In the genomic region with DNA sequence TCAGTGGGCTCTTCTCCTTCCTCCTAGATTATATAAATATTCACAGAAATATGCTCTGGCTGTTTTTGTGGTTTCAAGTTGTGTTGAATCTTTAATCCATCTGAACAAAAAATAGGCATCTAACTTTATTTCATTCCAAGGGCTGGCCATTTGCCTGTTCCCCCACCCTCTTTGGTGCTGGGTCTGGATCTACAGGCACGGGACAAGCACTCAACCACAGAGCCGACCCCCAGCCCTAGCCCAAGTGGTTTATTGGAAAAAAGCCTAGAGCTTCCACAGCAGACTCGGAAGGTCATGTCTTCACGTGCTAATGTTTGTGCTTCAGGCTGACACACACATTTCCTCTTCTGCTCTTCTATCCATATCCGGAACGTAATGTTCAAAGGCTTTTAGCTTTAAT, we compare ENCODE assay signal across 9 mouse cellular contexts. TPM values are rescaled to one million over a fixed set of nuclear protein-coding genes. Genes with fewer than 3 reads are reported as not detected.
DNase-seq lines count a peak whose midpoint lies in the region; ATAC-seq and TF ChIP-seq lines count a peak whose summit lies in the region.
"Had no signal": no experiment of that assay in that cellular context is flagged by ENCODE, and none has a peak within 500 bp of the region (broad histone marks: within the 10 kb centered on the region; RNA-seq: fewer than 3 reads in every experiment).

No protein-coding gene starts in this region.

- no peak for ATAC-seq in kidney, embryonic 16.5 days (ENCODE audit: low FRiP score, low TSS enrichment)
- ATAC-seq in heart, embryonic 13.5 days (ENCODE audit: extremely low read depth, insufficient number of reproducible peaks, low FRiP score, low TSS enrichment), result no peak
- ATAC-seq in limb, embryonic 15.5 days (ENCODE audit: insufficient number of reproducible peaks, low FRiP score, low TSS enrichment, low read depth), result no peak
- ATAC-seq in granulocyte monocyte progenitor cell, adult 5-6 weeks (replicated peaks; ENCODE audit: poor library complexity, severe bottlenecking), result no peak

- no peak overlapping the region for H3K27ac ChIP-seq in kidney, embryonic 16.5 days (ENCODE audit: low read length)
- peak overlapping the region; percentile 75; the same call in 1 of the 2 replicates for H3K27ac ChIP-seq in cortical plate, adult 2 months (ENCODE audit: insufficient read depth, low read length)
- peak overlapping the region; percentile 91 for H3K27ac ChIP-seq in heart, embryonic 13.5 days (replicated peaks)
- H3K27ac ChIP-seq in limb, embryonic 15.5 days, result peak overlapping the region; percentile 88

- H3K4me3 ChIP-seq in kidney, embryonic 16.5 days (ENCODE audit: low read length), result no peak overlapping the region
- H3K4me3 ChIP-seq in cortical plate, adult 2 months (ENCODE audit: insufficient read depth, low read length), result no peak overlapping the region
- H3K4me3 ChIP-seq in heart, embryonic 13.5 days, result no peak overlapping the region
- H3K4me3 ChIP-seq in limb, embryonic 15.5 days, result no peak overlapping the region

- H3K4me2 ChIP-seq in kidney, embryonic 16.5 days (replicated peaks; ENCODE audit: low read depth, low read length), result no peak overlapping the region
- no peak overlapping the region for H3K4me2 ChIP-seq in heart, embryonic 13.5 days
- H3K4me2 ChIP-seq in limb, embryonic 15.5 days, result no peak overlapping the region

- peaks cover 30% of the 10 kb centered on the region for H3K4me1 ChIP-seq in kidney, embryonic 16.5 days (ENCODE audit: insufficient read depth, low read length)
- peaks cover 7% of the 10 kb centered on the region for H3K4me1 ChIP-seq in cortical plate, adult 2 months (ENCODE audit: control insufficient read depth, insufficient read depth, low read length)
- peaks cover 57% of the 10 kb centered on the region for H3K4me1 ChIP-seq in heart, embryonic 13.5 days
- peaks cover 36% of the 10 kb centered on the region for H3K4me1 ChIP-seq in limb, embryonic 15.5 days

- TF ChIP-seq CTCF in cortical plate, adult 2 months (IDR thresholded peaks at IDR 0.05; ENCODE audit: extremely low read depth, insufficient read depth, low read length), result no peak

- TF ChIP-seq POLR2A in cortical plate, adult 2 months (IDR thresholded peaks at IDR 0.05; ENCODE audit: extremely low read depth, insufficient read depth, low read length), result no peak

- peak; percentile 68 for DNase-seq in kidney, adult 18-20 months
- no peak for DNase-seq in layer of hippocampus, postnatal 36 days
- DNase-seq in layer of hippocampus, adult 11-12 months (ENCODE audit: low spot score), result no peak

- H3K27me3 ChIP-seq in kidney, embryonic 16.5 days (ENCODE audit: insufficient read depth, low read length), result no peaks in the 10 kb centered on the region
- no peaks in the 10 kb centered on the region for H3K27me3 ChIP-seq in heart, embryonic 13.5 days (replicated peaks)
- 0 out of 2 replicates have a peak, but pooled peaks cover 2% of the 10 kb centered on the region for H3K27me3 ChIP-seq in limb, embryonic 15.5 days

- no peaks in the 10 kb centered on the region for H3K9me3 ChIP-seq in kidney, embryonic 16.5 days (ENCODE audit: low read length)
- no peaks in the 10 kb centered on the region for H3K9me3 ChIP-seq in heart, embryonic 13.5 days
- H3K9me3 ChIP-seq in limb, embryonic 15.5 days, result no peaks in the 10 kb centered on the region

- H3K36me3 ChIP-seq in kidney, embryonic 16.5 days (ENCODE audit: insufficient read depth, low read length), result no peaks in the 10 kb centered on the region
- no peaks in the 10 kb centered on the region for H3K36me3 ChIP-seq in heart, embryonic 13.5 days
- H3K36me3 ChIP-seq in limb, embryonic 15.5 days, result no peaks in the 10 kb centered on the region

- WGBS in kidney, embryonic 16.5 days, result 48% methylated on average over 6 of the region's 6 CpGs
- 30% methylated on average over 6 of the region's 6 CpGs for WGBS in heart, embryonic 13.5 days
- whole genome bisulfite sequencing in limb, embryonic 15.5 days, result 36% methylated on average over 6 of the region's 6 CpGs

- H3K9ac ChIP-seq in kidney, embryonic 16.5 days (replicated peaks; ENCODE audit: low read length), result no peak overlapping the region
- no peak overlapping the region for H3K9ac ChIP-seq in heart, embryonic 13.5 days
- H3K9ac ChIP-seq in limb, embryonic 15.5 days, result no peak overlapping the region

RNA-seq across cellular contexts. Expression of a gene that starts 19.7 kb away (rescaled TPM):
- polyA plus RNA-seq in kidney, embryonic 16.5 days (2015; fragmentation: Nextera tagmentation; extraction: Ambion mirVana), result 21.1 and 23.4 TPM in 2 replicates
- polyA plus RNA-seq in cortical plate, adult 2 months (2012; rRNA removed), result 77.0 and 83.1 TPM in 2 replicates
- 1.1 and 1.5 TPM in 2 replicates for polyA plus RNA-seq in heart, embryonic 13.5 days (2015; fragmentation: Nextera tagmentation; extraction: Ambion mirVana)
- polyA plus RNA-seq in limb, embryonic 15.5 days (2015; fragmentation: Nextera tagmentation; extraction: Ambion mirVana), result 1.9 and 2.7 TPM in 2 replicates
- 4.0 and 9.5 TPM in 2 replicates for total RNA-seq in granulocyte monocyte progenitor cell, adult 5-6 weeks (2014; fragmentation: Nextera tagmentation)
- 2.6 and 2.8 TPM in 2 replicates for total RNA-seq in granulocyte monocyte progenitor cell, adult 5-6 weeks (2017)
- 10 to 100 TPM; 40.9 to 41.3 TPM for total RNA-seq in layer of hippocampus, postnatal 36 days (2021)

RNA-seq across cellular contexts. Expression of a gene that starts 43.5 kb away (rescaled TPM):
- polyA plus RNA-seq in kidney, embryonic 16.5 days (2015; fragmentation: Nextera tagmentation; extraction: Ambion mirVana), result 16.1 TPM in 2 replicates
- 31.9 and 33.0 TPM in 2 replicates for polyA plus RNA-seq in cortical plate, adult 2 months (2012; rRNA removed)
- polyA plus RNA-seq in heart, embryonic 13.5 days (2015; fragmentation: Nextera tagmentation; extraction: Ambion mirVana), result 5.8 and 7.9 TPM in 2 replicates
- polyA plus RNA-seq in limb, embryonic 15.5 days (2015; fragmentation: Nextera tagmentation; extraction: Ambion mirVana), result 5.9 and 6.0 TPM in 2 replicates
- total RNA-seq in granulocyte monocyte progenitor cell, adult 5-6 weeks (2014; fragmentation: Nextera tagmentation), result not detected in 2 replicates
- total RNA-seq in granulocyte monocyte progenitor cell, adult 5-6 weeks (2017), result not detected in 2 replicates
- total RNA-seq in layer of hippocampus, postnatal 36 days (2021), result 10 to 100 TPM; 26.2 to 41.7 TPM
- total RNA-seq: MEL had no signal
